Comparison of ENCODE assay signal across 9 mouse cellular contexts in genomic region chr10:112138050-112138870, GRCm38 (mm10). TPM values are rescaled to one million over a fixed set of nuclear protein-coding genes. Genes with fewer than 3 reads are reported as not detected.
A peak's percentile ranks its signal among the peaks of the same experiment; 100 is the strongest.
DNase-seq lines count a peak whose midpoint lies in the region; ATAC-seq and TF ChIP-seq lines count a peak whose summit lies in the region.
"Had no signal": no experiment of that assay in that cellular context is flagged by ENCODE, and none has a peak within 500 bp of the region (broad histone marks: within the 10 kb centered on the region; RNA-seq: fewer than 3 reads in every experiment).

No protein-coding gene starts in this region.

- H3K9ac ChIP-seq in kidney, embryonic 14.5 days (ENCODE audit: low read depth, low read length) = no peak overlapping the region
- no peak overlapping the region for H3K9ac ChIP-seq in limb, embryonic 15.5 days
- H3K9ac ChIP-seq in midbrain, embryonic 16.5 days (ENCODE audit: low read depth, low read length) = peak overlapping the region; percentile 54; the same call in 1 of the 2 replicates

- H3K4me3 ChIP-seq in bone marrow macrophage, adult 2 months (ENCODE audit: insufficient read depth, low read length) = peak overlapping the region; percentile 40
- H3K4me3 ChIP-seq in kidney, embryonic 14.5 days (ENCODE audit: low read length) = peak overlapping the region; percentile 26; the same call in 1 of the 2 replicates
- H3K4me3 ChIP-seq in limb, embryonic 15.5 days = peak overlapping the region; percentile 33
- H3K4me3 ChIP-seq in midbrain, embryonic 16.5 days (ENCODE audit: low read depth, low read length) = peak overlapping the region; percentile 35

- H3K9me3 ChIP-seq in kidney, embryonic 14.5 days (ENCODE audit: control insufficient read depth, low read length) = no peaks in the 10 kb centered on the region
- H3K9me3 ChIP-seq in limb, embryonic 15.5 days = no peaks in the 10 kb centered on the region
- H3K9me3 ChIP-seq in midbrain, embryonic 16.5 days (replicated peaks; ENCODE audit: control insufficient read depth, low read length, poor library complexity, severe bottlenecking) = no peaks in the 10 kb centered on the region

- intact Hi-C loops in heart, postnatal 25 days (cut with DNase I) = loop anchor here (5.0 kb wide), 1 partner anchor 56 kb away; the partner anchor contains the start of gene Glipr1l2

- H3K4me2 ChIP-seq in kidney, embryonic 14.5 days (replicated peaks; ENCODE audit: low read depth, low read length) = peak overlapping the region; percentile 38
- peak overlapping the region; percentile 34 for H3K4me2 ChIP-seq in limb, embryonic 15.5 days
- peak overlapping the region; percentile 49 for H3K4me2 ChIP-seq in midbrain, embryonic 16.5 days (ENCODE audit: low read length)

- DNase-seq in heart, adult 18-20 months = peak; percentile 1 to 14
- DNase-seq in heart, postnatal 25 days (ENCODE audit: low spot score) = no peak
- DNase-seq in forelimb bud, embryonic 11.5 days (ENCODE audit: low read depth, low spot score) = peak; percentile 72
- no peak for DNase-seq in spleen, adult 12 weeks (ENCODE audit: low spot score)

- no peak for TF ChIP-seq POLR2A in bone marrow macrophage, adult 2 months (IDR thresholded peaks at IDR 0.05; ENCODE audit: borderline replicate concordance, low read depth, low read length)

- H3K36me3 ChIP-seq in kidney, embryonic 14.5 days (ENCODE audit: control insufficient read depth, insufficient read depth, low read length) = no peaks in the 10 kb centered on the region
- no peaks in the 10 kb centered on the region for H3K36me3 ChIP-seq in limb, embryonic 15.5 days
- no peaks in the 10 kb centered on the region for H3K36me3 ChIP-seq in midbrain, embryonic 16.5 days (ENCODE audit: control insufficient read depth, insufficient read depth, low read length)

- TF ChIP-seq CTCF in bone marrow macrophage, adult 2 months (IDR thresholded peaks at IDR 0.05; ENCODE audit: low read depth, low read length) = no peak

- no peak overlapping the region for H3K27ac ChIP-seq in bone marrow macrophage, adult 2 months (ENCODE audit: insufficient read depth, low read depth, low read length)
- no peak overlapping the region for H3K27ac ChIP-seq in kidney, embryonic 14.5 days (ENCODE audit: low read depth, low read length)
- no peak overlapping the region for H3K27ac ChIP-seq in limb, embryonic 15.5 days
- no peak overlapping the region for H3K27ac ChIP-seq in midbrain, embryonic 16.5 days (ENCODE audit: low read length)

- 16% methylated on average over 9 of the region's 9 CpGs for WGBS in kidney, embryonic 14.5 days
- 18% methylated on average over 9 of the region's 9 CpGs for WGBS in limb, embryonic 15.5 days
- WGBS in midbrain, embryonic 16.5 days = 18% methylated on average over 9 of the region's 9 CpGs

- H3K4me1 ChIP-seq in bone marrow macrophage, adult 2 months (ENCODE audit: control insufficient read depth, insufficient read depth, low read length) = peaks cover 5% of the 10 kb centered on the region
- no peaks in the 10 kb centered on the region for H3K4me1 ChIP-seq in kidney, embryonic 14.5 days (ENCODE audit: control insufficient read depth, insufficient read depth, low read length)
- H3K4me1 ChIP-seq in limb, embryonic 15.5 days = no peaks in the 10 kb centered on the region
- H3K4me1 ChIP-seq in midbrain, embryonic 16.5 days (ENCODE audit: control insufficient read depth, insufficient read depth, low read length) = peaks cover 2% of the 10 kb centered on the region; the same call in 1 of the 2 replicates

- H3K27me3 ChIP-seq in kidney, embryonic 14.5 days (ENCODE audit: control insufficient read depth, insufficient read depth, low read length) = no peaks in the 10 kb centered on the region
- H3K27me3 ChIP-seq in limb, embryonic 15.5 days = no peaks in the 10 kb centered on the region
- no peaks in the 10 kb centered on the region for H3K27me3 ChIP-seq in midbrain, embryonic 16.5 days (ENCODE audit: control insufficient read depth, insufficient read depth, low read depth, low read length)

- peak; percentile 86; the same call in 1 of the 2 replicates for ATAC-seq in kidney, embryonic 14.5 days (ENCODE audit: low FRiP score, low TSS enrichment)
- ATAC-seq in limb, embryonic 15.5 days (ENCODE audit: insufficient number of reproducible peaks, low FRiP score, low TSS enrichment, low read depth) = no peak
- peak; percentile 95 for ATAC-seq in midbrain, embryonic 16.5 days

RNA-seq across cellular contexts. Expression of gene Glipr1l3, which starts 21.9 kb away (rescaled TPM):
- not detected for total RNA-seq in heart, adult 18-20 months (2021)
- total RNA-seq in heart, postnatal 25 days (2021) = not detected
- not detected in 2 replicates for polyA plus RNA-seq in bone marrow macrophage, adult 2 months (2012; ENCODE audit: insufficient read depth, insufficient read length, missing spikeins)
- not detected in 2 replicates for polyA plus RNA-seq in kidney, embryonic 14.5 days (2014; fragmentation: Nextera tagmentation; extraction: Ambion mirVana)
- not detected in 2 replicates for polyA plus RNA-seq in limb, embryonic 15.5 days (2015; fragmentation: Nextera tagmentation; extraction: Ambion mirVana)
- polyA plus RNA-seq in midbrain, embryonic 16.5 days (2015; fragmentation: Nextera tagmentation; extraction: Ambion mirVana) = 0.56 and 0.63 TPM in 2 replicates
- total RNA-seq: adrenal gland, postnatal 4 days had no signal

RNA-seq across cellular contexts. Expression of gene Caps2, which starts 25.2 kb away (rescaled TPM):
- not detected for total RNA-seq in heart, adult 18-20 months (2021)
- total RNA-seq in heart, postnatal 25 days (2021) = not detected
- polyA plus RNA-seq in bone marrow macrophage, adult 2 months (2012; ENCODE audit: insufficient read depth, insufficient read length, missing spikeins) = not detected in 2 replicates
- polyA plus RNA-seq in kidney, embryonic 14.5 days (2014; fragmentation: Nextera tagmentation; extraction: Ambion mirVana) = 0.77 and 0.95 TPM in 2 replicates
- 0.24 and 0.26 TPM in 2 replicates for polyA plus RNA-seq in limb, embryonic 15.5 days (2015; fragmentation: Nextera tagmentation; extraction: Ambion mirVana)
- polyA plus RNA-seq in midbrain, embryonic 16.5 days (2015; fragmentation: Nextera tagmentation; extraction: Ambion mirVana) = 0.45 and 0.75 TPM in 2 replicates

RNA-seq across cellular contexts. Expression of gene Glipr1l2, which starts 55.1 kb away (rescaled TPM):
- not detected for total RNA-seq in heart, adult 18-20 months (2021)
- not detected for total RNA-seq in heart, postnatal 25 days (2021)
- not detected in 2 replicates for polyA plus RNA-seq in bone marrow macrophage, adult 2 months (2012; ENCODE audit: insufficient read depth, insufficient read length, missing spikeins)
- polyA plus RNA-seq in kidney, embryonic 14.5 days (2014; fragmentation: Nextera tagmentation; extraction: Ambion mirVana) = not detected in 2 replicates
- polyA plus RNA-seq in limb, embryonic 15.5 days (2015; fragmentation: Nextera tagmentation; extraction: Ambion mirVana) = not detected in 2 replicates
- not detected in 2 replicates for polyA plus RNA-seq in midbrain, embryonic 16.5 days (2015; fragmentation: Nextera tagmentation; extraction: Ambion mirVana)
- total RNA-seq: adrenal gland, postnatal 4 days had no signal

Comparison
In these comparisons a context has a peak if more than half of its experiments do, and no peak if none do; other contexts are left out.
1. DNase-seq: peak in heart, adult 18-20 months (2 of 2) and forelimb bud, embryonic 11.5 days (single experiment); none in heart, postnatal 25 days (single experiment) and spleen, adult 12 weeks (single experiment).
2. Peak in every context shown above with its lines, with median percentiles within 50 percentile points of each other: H3K4me3 ChIP-seq and H3K4me2 ChIP-seq.